Mouse (Mus musculus): ENCODE results near the gene Nme7.

Nme7 gene

GRCm38 (mm10) chr1:164314085-164314484 lies 10.2 kb downstream of the Nme7 start:
- TF ChIP-seq CTCF (conservative IDR thresholded peaks at IDR 0.05; ENCODE audit: low read length) (no peak), NANOG (IDR thresholded peaks at IDR 0.05; ENCODE audit: borderline replicate concordance, low read length) (no peak), POU5F1 (IDR thresholded peaks at IDR 0.05; ENCODE audit: borderline replicate concordance, low read length) (no peak)
- peaks cover 32% of the 10 kb centered on the region for H3K36me3 ChIP-seq (ENCODE audit: insufficient read depth, low read length)
- H3K9me3 ChIP-seq (ENCODE audit: low read length) = no peaks in the 10 kb centered on the region
- H3K4me3 ChIP-seq (replicated peaks; ENCODE audit: low read length) = no peak overlapping the region
- peaks cover 4% of the 10 kb centered on the region for H3K4me1 ChIP-seq (replicated peaks; ENCODE audit: low read depth, low read length)
- no peaks in the 10 kb centered on the region for H3K27me3 ChIP-seq (ENCODE audit: insufficient read depth, low read length)

GRCm38 (mm10) chr1:164315266-164315665 lies 11.3 kb downstream of the Nme7 start:
- Histone ChIP-seq H3K36me3 (ENCODE audit: insufficient read depth, low read length) (peaks cover 27% of the 10 kb centered on the region), H3K4me1 (replicated peaks; ENCODE audit: low read depth, low read length) (peaks cover 11% of the 10 kb centered on the region), H3K4me3 (replicated peaks; ENCODE audit: low read length) (no peak overlapping the region), H3K27me3 (ENCODE audit: insufficient read depth, low read length) (no peaks in the 10 kb centered on the region), H3K9me3 (ENCODE audit: low read length) (no peaks in the 10 kb centered on the region)
- TF ChIP-seq NANOG (IDR thresholded peaks at IDR 0.05; ENCODE audit: borderline replicate concordance, low read length) (no peak), CTCF (conservative IDR thresholded peaks at IDR 0.05; ENCODE audit: low read length) (peak; percentile 99)

GRCm38 (mm10) chr1:164316697-164317096 lies 12.8 kb downstream of the Nme7 start:
- Histone ChIP-seq H3K36me3 (ENCODE audit: insufficient read depth, low read length) (peaks cover 23% of the 10 kb centered on the region), H3K4me3 (replicated peaks; ENCODE audit: low read length) (no peak overlapping the region), H3K27me3 (ENCODE audit: insufficient read depth, low read length) (no peaks in the 10 kb centered on the region), H3K9me3 (ENCODE audit: low read length) (no peaks in the 10 kb centered on the region), H3K4me1 (replicated peaks; ENCODE audit: low read depth, low read length) (peaks cover 19% of the 10 kb centered on the region)
- TF ChIP-seq NANOG (IDR thresholded peaks at IDR 0.05; ENCODE audit: borderline replicate concordance, low read length) (no peak), CTCF (conservative IDR thresholded peaks at IDR 0.05; ENCODE audit: low read length) (peak; percentile 79)

- H3K4me3 ChIP-seq (replicated peaks; ENCODE audit: low read length) = no peak overlapping the region
- peaks cover 23% of the 10 kb centered on the region for H3K36me3 ChIP-seq (ENCODE audit: insufficient read depth, low read length)
- no peaks in the 10 kb centered on the region for H3K27me3 ChIP-seq (ENCODE audit: insufficient read depth, low read length)
- no peak for TF ChIP-seq NANOG (IDR thresholded peaks at IDR 0.05; ENCODE audit: borderline replicate concordance, low read length)
- no peak for TF ChIP-seq CTCF (conservative IDR thresholded peaks at IDR 0.05; ENCODE audit: low read length)
- no peak for TF ChIP-seq POU5F1 (IDR thresholded peaks at IDR 0.05; ENCODE audit: borderline replicate concordance, low read length)
- no peaks in the 10 kb centered on the region for H3K9me3 ChIP-seq (ENCODE audit: low read length)
- H3K4me1 ChIP-seq (replicated peaks; ENCODE audit: low read depth, low read length) = peaks cover 19% of the 10 kb centered on the region
Observed at GRCm38 (mm10) chr1:164317261-164317660, 13.3 kb downstream of the Nme7 start.

- Histone ChIP-seq H3K4me1 (replicated peaks; ENCODE audit: low read depth, low read length) (peaks cover 26% of the 10 kb centered on the region), H3K36me3 (ENCODE audit: insufficient read depth, low read length) (peaks cover 16% of the 10 kb centered on the region)
Observed at GRCm38 (mm10) chr1:164318474-164318873, 14.6 kb downstream of the Nme7 start.

GRCm38 (mm10) chr1:164319542-164320140 lies 15.7 kb downstream of the Nme7 start:
- no peaks in the 10 kb centered on the region for H3K27me3 ChIP-seq (ENCODE audit: insufficient read depth, low read length)
- peaks cover 27% of the 10 kb centered on the region for H3K4me1 ChIP-seq (replicated peaks; ENCODE audit: low read depth, low read length)
- peaks cover 9% of the 10 kb centered on the region for H3K36me3 ChIP-seq (ENCODE audit: insufficient read depth, low read length)
- H3K9me3 ChIP-seq (ENCODE audit: low read length) = no peaks in the 10 kb centered on the region
- no peak for TF ChIP-seq CTCF (conservative IDR thresholded peaks at IDR 0.05; ENCODE audit: low read length)
- no peak for TF ChIP-seq POU5F1 (IDR thresholded peaks at IDR 0.05; ENCODE audit: borderline replicate concordance, low read length)
- no peak for TF ChIP-seq NANOG (IDR thresholded peaks at IDR 0.05; ENCODE audit: borderline replicate concordance, low read length)
- H3K4me3 ChIP-seq (replicated peaks; ENCODE audit: low read length) = no peak overlapping the region

More at GRCm38 (mm10) chr1:164318474-164318873, 14.6 kb downstream of the Nme7 start:
- TF ChIP-seq NANOG (IDR thresholded peaks at IDR 0.05; ENCODE audit: borderline replicate concordance, low read length) (no peak), POU5F1 (IDR thresholded peaks at IDR 0.05; ENCODE audit: borderline replicate concordance, low read length) (no peak), CTCF (conservative IDR thresholded peaks at IDR 0.05; ENCODE audit: low read length) (no peak)
- Histone ChIP-seq H3K27me3 (ENCODE audit: insufficient read depth, low read length) (no peaks in the 10 kb centered on the region), H3K4me3 (replicated peaks; ENCODE audit: low read length) (no peak overlapping the region), H3K9me3 (ENCODE audit: low read length) (no peaks in the 10 kb centered on the region)

GRCm38 (mm10) chr1:164320731-164321130 lies 16.8 kb downstream of the Nme7 start:
- no peak overlapping the region for H3K4me3 ChIP-seq (replicated peaks; ENCODE audit: low read length)
- H3K36me3 ChIP-seq (ENCODE audit: insufficient read depth, low read length) = peaks cover 9% of the 10 kb centered on the region
- no peaks in the 10 kb centered on the region for H3K9me3 ChIP-seq (ENCODE audit: low read length)
- TF ChIP-seq POU5F1 (IDR thresholded peaks at IDR 0.05; ENCODE audit: borderline replicate concordance, low read length) (no peak), CTCF (conservative IDR thresholded peaks at IDR 0.05; ENCODE audit: low read length) (no peak), NANOG (IDR thresholded peaks at IDR 0.05; ENCODE audit: borderline replicate concordance, low read length) (no peak)
- peaks cover 23% of the 10 kb centered on the region for H3K4me1 ChIP-seq (replicated peaks; ENCODE audit: low read depth, low read length)
- no peaks in the 10 kb centered on the region for H3K27me3 ChIP-seq (ENCODE audit: insufficient read depth, low read length)

GRCm38 (mm10) chr1:164321408-164321807 lies 17.5 kb downstream of the Nme7 start:
- Histone ChIP-seq H3K4me1 (replicated peaks; ENCODE audit: low read depth, low read length) (peaks cover 23% of the 10 kb centered on the region), H3K9me3 (ENCODE audit: low read length) (no peaks in the 10 kb centered on the region), H3K4me3 (replicated peaks; ENCODE audit: low read length) (no peak overlapping the region), H3K36me3 (ENCODE audit: insufficient read depth, low read length) (peaks cover 9% of the 10 kb centered on the region), H3K27me3 (ENCODE audit: insufficient read depth, low read length) (no peaks in the 10 kb centered on the region)
- TF ChIP-seq POU5F1 (IDR thresholded peaks at IDR 0.05; ENCODE audit: borderline replicate concordance, low read length) (no peak), NANOG (IDR thresholded peaks at IDR 0.05; ENCODE audit: borderline replicate concordance, low read length) (no peak), CTCF (conservative IDR thresholded peaks at IDR 0.05; ENCODE audit: low read length) (no peak)

Measured in E14TG2a.4 (cell line).